Mouse (Mus musculus) hindbrain, postnatal 0 days (tissue): ENCODE measurements around the gene Plcg2. TPM values are rescaled to one million over a fixed set of nuclear protein-coding genes. Genes with fewer than 3 reads are reported as not detected.

ENCODE experiments used
- ATAC-seq: fragments of 200-750 bp; cut with Nextera tagmentation; 2 replicates; pipeline ENCODE4 v1.8.0; 2017; ENCODE audit warnings: mild to moderate bottlenecking, moderate TSS enrichment, moderate library complexity
- DNase-seq: peaks from one replicate; pipeline ENCODE4 v3.0.0-alpha.2; 2015; ENCODE audit warnings: low spot score
- H3K27ac ChIP-seq: fragments of 300-500 bp; sonication (generic); 2 replicates; pipeline ENCODE4 v1.5.1; 2014; ENCODE audit warnings: mild to moderate bottlenecking
- H3K27me3 ChIP-seq: fragments of 300-500 bp; sonication (generic); 2 replicates; pipeline ENCODE4 v1.6.1; 2014; ENCODE audit warnings: low read length, mixed read lengths; ENCODE audit not compliant: insufficient read depth
- H3K36me3 ChIP-seq: fragments of 300-500 bp; sonication (generic); 2 replicates; pipeline ENCODE4 v1.6.1; 2014; ENCODE audit warnings: low read length, mixed read lengths; ENCODE audit not compliant: insufficient read depth
- H3K4me1 ChIP-seq: fragments of 300-500 bp; sonication (generic); 2 replicates; pipeline ENCODE4 v1.6.1; 2014; ENCODE audit warnings: antibody characterized with exemption, low read length, mixed read lengths; ENCODE audit not compliant: insufficient read depth
- H3K4me2 ChIP-seq: fragments of 300-500 bp; sonication (generic); 2 replicates; pipeline ENCODE4 v1.6.1; 2014; ENCODE audit warnings: low read depth, mild to moderate bottlenecking, low read length, moderate library complexity, mixed read lengths
- H3K4me3 ChIP-seq: fragments of 300-500 bp; sonication (generic); 2 replicates; pipeline ENCODE4 v1.5.1; 2014; ENCODE audit warnings: low read length
- H3K9ac ChIP-seq: fragments of 300-500 bp; sonication (generic); replicated peaks from 2 replicates; pipeline ENCODE4 v1.6.1; 2014; ENCODE audit warnings: mild to moderate bottlenecking, low read length, moderate library complexity, mixed read lengths
- H3K9me3 ChIP-seq: fragments of 300-500 bp; sonication (generic); 2 replicates; pipeline ENCODE4 v1.6.1; 2016; ENCODE audit warnings: low read length, mixed read lengths
- CTCF ChIP-seq: IDR thresholded peaks from 2 replicates; pipeline ENCODE4 v1.5.1; 2016; ENCODE audit warnings: antibody characterized with exemption, control low read depth, low read depth
- WGBS: fragments of 180-500 bp; shearing (Covaris S2); extraction: QIAGEN DNeasy Blood & Tissue Kit; methylation state at CpG from one replicate; pipeline ENCODE4 v1.1.7; 2014; 5-methylcytosine and 5-hydroxymethylcytosine counted together
- polyA plus RNA-seq: library from polyadenylated mRNA; unstranded; fragments of >200 nt; fragmentation: Nextera tagmentation; extraction: Ambion mirVana; gene quantifications from 2 replicates; pipeline ENCODE4 v1.2.1, GENCODE M21; 2015
- total RNA-seq: library from RNA; depleted of rRNA; stranded (reverse); fragments of >200 nt; gene quantifications from 2 replicates; pipeline ENCODE4 v1.2.3, GENCODE M21; 2014

The Plcg2 gene
- total and polyA plus RNA-seq, 2 experiments from 2014 or later = 1.5 to 2.5 TPM

DNA sequence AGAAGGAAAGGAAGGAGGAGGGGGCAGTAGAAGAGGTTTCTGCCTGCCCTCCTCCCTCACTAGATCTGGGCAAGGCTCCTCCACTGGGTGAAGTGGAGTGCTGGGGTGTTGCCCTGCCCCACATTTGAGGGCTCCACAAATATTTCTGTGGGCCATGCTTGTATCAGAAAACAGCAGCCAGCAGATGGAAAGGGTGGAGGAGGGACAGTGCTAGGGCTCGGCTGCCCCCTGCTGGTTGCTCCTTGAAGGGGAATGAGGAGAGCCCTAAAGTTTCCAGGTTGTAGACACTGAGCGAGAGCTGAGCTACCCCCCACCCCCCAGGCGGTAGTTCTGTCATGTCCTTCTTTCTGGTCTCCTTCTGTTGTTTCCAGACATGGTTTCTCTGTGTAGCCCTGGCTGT, 26.9 kb upstream of the Plcg2 start:
- H3K9me3 ChIP-seq = no peaks in the 10 kb centered on the region
- no peak overlapping the region for H3K9ac ChIP-seq
- no peaks in the 10 kb centered on the region for H3K36me3 ChIP-seq
- 20% methylated on average over 3 of the region's 3 CpGs for WGBS
- no peaks in the 10 kb centered on the region for H3K27me3 ChIP-seq
- peak overlapping the region; percentile 82; the same call in 1 of the 2 replicates for H3K27ac ChIP-seq
- H3K4me2 ChIP-seq = no peak overlapping the region
- DNase-seq (peak; percentile 73), ATAC-seq (peak; percentile 18; the same call in 1 of the 2 replicates)
- TF ChIP-seq CTCF = peak; percentile 83
- no peak overlapping the region for H3K4me3 ChIP-seq
- peaks cover 7% of the 10 kb centered on the region for H3K4me1 ChIP-seq

DNA sequence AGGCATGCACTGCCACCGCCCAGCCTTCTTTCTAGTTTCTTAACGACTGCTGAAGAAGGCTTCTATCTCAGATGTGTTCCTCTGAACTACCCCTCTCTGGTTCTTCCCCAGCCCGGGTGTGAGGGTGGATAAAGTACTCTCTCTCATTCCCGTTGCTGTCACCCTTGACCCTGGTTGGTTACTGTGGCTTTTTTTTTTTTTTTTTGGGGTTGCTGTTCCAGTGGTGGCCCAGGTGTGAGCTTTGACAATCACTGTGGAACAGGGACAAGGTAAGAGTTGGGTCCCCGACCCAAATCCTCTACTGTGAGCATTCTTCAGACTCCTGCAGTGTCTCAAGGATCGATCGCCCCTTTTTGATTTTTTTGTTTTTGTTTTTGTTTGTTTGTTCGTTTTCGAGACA, 26.4 kb upstream of the Plcg2 start:
- no peak overlapping the region for H3K4me3 ChIP-seq
- TF ChIP-seq CTCF = no peak
- no peak overlapping the region for H3K9ac ChIP-seq
- ATAC-seq = no peak
- no peak overlapping the region for H3K4me2 ChIP-seq
- H3K9me3 ChIP-seq = no peaks in the 10 kb centered on the region
- 82% methylated on average over 9 of the region's 9 CpGs for WGBS
- no peaks in the 10 kb centered on the region for H3K27me3 ChIP-seq
- no peaks in the 10 kb centered on the region for H3K36me3 ChIP-seq
- peaks cover 7% of the 10 kb centered on the region for H3K4me1 ChIP-seq
- H3K27ac ChIP-seq = no peak overlapping the region
- DNase-seq = no peak

- Histone ChIP-seq H3K27me3 (no peaks in the 10 kb centered on the region), H3K4me1 (peaks cover 7% of the 10 kb centered on the region), H3K4me3 (no peak overlapping the region), H3K9ac (no peak overlapping the region), H3K4me2 (no peak overlapping the region), H3K9me3 (no peaks in the 10 kb centered on the region), H3K36me3 (no peaks in the 10 kb centered on the region), H3K27ac (no peak overlapping the region)
- TF ChIP-seq CTCF = no peak
- no peak for DNase-seq
- no peak for ATAC-seq
- WGBS = 87% methylated on average over 4 of the region's 4 CpGs
Observed at GRCm38 (mm10) chr8:117472332-117472731, 25.8 kb upstream of the Plcg2 start.

- Histone ChIP-seq H3K27ac (no peak overlapping the region), H3K4me1 (peaks cover 3% of the 10 kb centered on the region), H3K27me3 (no peaks in the 10 kb centered on the region), H3K9me3 (0 out of 2 replicates have a peak, but pooled peaks cover 5% of the 10 kb centered on the region), H3K4me2 (no peak overlapping the region), H3K36me3 (no peaks in the 10 kb centered on the region), H3K4me3 (no peak overlapping the region), H3K9ac (no peak overlapping the region)
- WGBS = 0% methylated on average over 5 of the region's 5 CpGs
- ATAC-seq (peak; percentile 48; the same call in 1 of the 2 replicates), DNase-seq (peak; percentile 94)
- TF ChIP-seq CTCF = peak; percentile 95
Observed at GRCm38 (mm10) chr8:117474944-117475343, 23.1 kb upstream of the Plcg2 start.

DNA sequence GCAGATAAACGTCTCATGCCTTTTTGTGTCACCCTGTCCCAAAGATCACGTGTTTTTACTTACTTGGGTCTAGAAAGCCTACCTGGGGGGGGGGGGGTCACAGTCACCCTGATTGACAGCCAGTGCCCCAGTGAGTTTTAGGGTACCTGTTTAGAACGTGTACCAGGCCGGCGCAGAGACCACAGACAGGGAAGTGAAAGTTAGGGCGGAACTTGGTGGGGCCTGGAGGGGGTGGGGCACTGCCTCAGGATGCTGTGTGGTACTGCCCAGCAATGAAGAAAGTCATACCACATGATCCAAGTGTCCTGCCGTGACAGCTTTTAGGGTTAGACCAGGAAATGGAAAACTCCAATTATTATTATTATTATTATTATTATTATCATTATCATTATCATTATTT, 22.3 kb upstream of the Plcg2 start:
- ATAC-seq (no peak), DNase-seq (no peak)
- WGBS = 79% methylated on average over 7 of the region's 7 CpGs
- Histone ChIP-seq H3K27ac (no peak overlapping the region), H3K4me3 (no peak overlapping the region), H3K9ac (no peak overlapping the region), H3K4me1 (no peaks in the 10 kb centered on the region), H3K4me2 (no peak overlapping the region), H3K9me3 (0 out of 2 replicates have a peak, but pooled peaks cover 6% of the 10 kb centered on the region), H3K36me3 (no peaks in the 10 kb centered on the region), H3K27me3 (no peaks in the 10 kb centered on the region)
- no peak for TF ChIP-seq CTCF

DNA sequence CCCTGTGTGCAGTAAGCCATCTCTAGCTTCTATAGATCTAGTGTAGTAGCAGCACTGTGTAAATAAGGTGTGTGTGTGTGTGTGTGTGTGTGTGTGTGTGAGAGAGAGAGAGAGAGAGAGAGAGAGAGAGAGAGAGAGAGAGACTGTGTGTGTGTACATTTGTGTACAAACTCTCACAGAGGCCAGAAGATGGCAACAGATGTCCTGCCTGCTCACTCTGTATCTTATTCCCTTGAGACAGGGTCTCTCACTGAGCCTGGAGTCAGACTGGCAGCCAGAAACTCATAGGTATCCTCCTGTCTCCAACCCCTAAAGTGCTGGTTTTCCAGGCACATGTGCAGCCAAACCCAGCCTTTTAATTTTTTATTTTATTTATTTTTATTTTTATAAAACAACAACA, 20.0 kb upstream of the Plcg2 start:
- ATAC-seq (no peak), DNase-seq (no peak)
- TF ChIP-seq CTCF = no peak
- no peaks in the 10 kb centered on the region for H3K4me1 ChIP-seq
- H3K36me3 ChIP-seq = no peaks in the 10 kb centered on the region
- no peak overlapping the region for H3K4me2 ChIP-seq
- H3K9me3 ChIP-seq = 0 out of 2 replicates have a peak, but pooled peaks cover 6% of the 10 kb centered on the region
- no peaks in the 10 kb centered on the region for H3K27me3 ChIP-seq
- H3K27ac ChIP-seq = no peak overlapping the region
- no peak overlapping the region for H3K4me3 ChIP-seq
- no peak overlapping the region for H3K9ac ChIP-seq

- Histone ChIP-seq H3K27me3 (no peaks in the 10 kb centered on the region), H3K9ac (no peak overlapping the region), H3K27ac (no peak overlapping the region), H3K4me2 (no peak overlapping the region), H3K4me3 (no peak overlapping the region), H3K9me3 (0 out of 2 replicates have a peak, but pooled peaks cover 6% of the 10 kb centered on the region), H3K36me3 (no peaks in the 10 kb centered on the region), H3K4me1 (no peaks in the 10 kb centered on the region)
- no peak for TF ChIP-seq CTCF
- 94% methylated on average over 9 of the region's 9 CpGs for WGBS
- DNase-seq = no peak
- ATAC-seq = no peak
Observed at GRCm38 (mm10) chr8:117479996-117480395, 18.1 kb upstream of the Plcg2 start.
